Mouse (Mus musculus): Measurements from ENCODE around the gene Ube2c. TPM values are rescaled to one million over a fixed set of nuclear protein-coding genes. Genes with fewer than 3 reads are reported as not detected.

The Ube2c gene
- polyA plus RNA-seq, 2 experiments, result 465 to 533 TPM

DNA sequence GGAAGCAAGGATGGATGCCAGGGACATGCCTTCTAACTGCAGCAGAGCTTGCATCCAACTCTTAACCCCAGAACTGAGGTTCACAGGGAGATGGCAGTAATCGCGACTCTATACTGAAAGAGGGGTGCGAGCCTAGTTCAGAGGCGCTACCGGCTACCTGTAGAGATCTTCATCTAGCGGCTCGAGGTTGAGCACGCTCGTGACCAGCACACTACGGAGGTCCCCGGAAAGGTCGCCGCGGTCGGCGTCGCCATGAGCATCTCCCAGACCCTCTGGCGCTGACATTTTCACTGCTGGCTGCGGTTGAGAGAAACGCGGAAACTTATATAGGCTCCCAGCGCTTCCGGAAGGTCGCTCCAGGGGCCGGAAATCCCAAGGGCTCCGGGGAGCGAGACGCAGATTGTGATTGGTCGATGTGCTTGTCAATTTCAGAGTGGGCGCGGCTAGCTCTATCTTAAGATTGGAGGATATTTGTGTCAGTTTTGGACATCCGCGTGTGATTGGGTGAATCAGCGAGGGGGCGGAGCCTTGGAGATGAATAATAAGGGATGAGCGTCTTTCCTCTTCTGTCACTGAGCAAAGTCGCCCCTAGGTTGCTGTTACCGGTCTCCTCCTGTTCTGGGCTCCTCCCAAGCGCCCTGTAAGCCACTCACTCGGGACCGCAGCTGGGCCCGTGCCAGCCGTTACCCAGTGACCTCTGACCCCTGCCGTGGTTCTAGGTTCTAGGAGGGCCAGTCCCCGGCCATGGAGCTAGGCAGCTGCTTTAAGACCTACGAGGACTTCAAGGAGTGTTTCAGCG, 35.0 kb downstream of the Ube2c start, which contains the start of the genes Acot8 and Zswim3:
Acot8 (minus strand) TSS at position 350 of the 799 bp plus-strand sequence.
Zswim3 (plus strand) TSS at position 566 of the 799 bp plus-strand sequence.
- WGBS (ENCODE audit: insufficient replicate concordance), result under 1% methylated on average over 47 of the region's 47 CpGs
- H3K27ac ChIP-seq, result peak within 1 kb of the TSS; percentile 96
- H3K4me1 ChIP-seq (replicated peaks; ENCODE audit: control insufficient read depth in 2 of 2, insufficient read depth in 2 of 2, low read length in 1 of 2), result peaks cover 12 to 13% of the 10 kb centered on the region in 2 experiments
- H3K4me3 ChIP-seq (ENCODE audit: insufficient read depth in 1 of 2, low read depth in 2 of 2, low read length in 2 of 2), result peak within 1 kb of the TSS; percentile 95 to 99
- peak; percentile 19; the same call in 1 of the 2 replicates for TF ChIP-seq CTCF (IDR thresholded peaks at IDR 0.05; ENCODE audit: low read depth)
- TF ChIP-seq EP300 (IDR thresholded peaks at IDR 0.05; ENCODE audit: low read depth), result peak; percentile 55; the same call in 1 of the 2 replicates
- H3K9ac ChIP-seq (replicated peaks), result peak within 1 kb of the TSS; percentile 93
- H3K36me3 ChIP-seq (replicated peaks; ENCODE audit: control insufficient read depth, insufficient read depth, low read depth), result peaks cover 11% of the 10 kb centered on the region
- DNase-seq (ENCODE audit: low read depth in 3 of 3, low spot score in 3 of 3), result peak; percentile 99
- peak within 1 kb of the TSS; percentile 90 for H3K4me2 ChIP-seq (ENCODE audit: low read depth)
- peak; percentile 92 for ATAC-seq (ENCODE audit: insufficient read depth)
- no peaks in the 10 kb centered on the region for H3K27me3 ChIP-seq (ENCODE audit: control insufficient read depth, insufficient read depth, low read length)
- no peaks in the 10 kb centered on the region for H3K9me3 ChIP-seq (ENCODE audit: control insufficient read depth, low read length)

- under 1% methylated on average over 21 of the region's 21 CpGs for WGBS (ENCODE audit: insufficient replicate concordance)
- H3K27ac ChIP-seq, result peak overlapping the region; percentile 96
- peaks cover 12 to 13% of the 10 kb centered on the region in 2 experiments for H3K4me1 ChIP-seq (replicated peaks; ENCODE audit: control insufficient read depth in 2 of 2, insufficient read depth in 2 of 2, low read length in 1 of 2)
- peak overlapping the region; percentile 77 for H3K4me2 ChIP-seq (ENCODE audit: low read depth)
- TF ChIP-seq EP300 (IDR thresholded peaks at IDR 0.05; ENCODE audit: low read depth), result no peak
- no peak for TF ChIP-seq CTCF (IDR thresholded peaks at IDR 0.05; ENCODE audit: low read depth)
- H3K9ac ChIP-seq (replicated peaks), result peak overlapping the region; percentile 88
- peak overlapping the region; percentile 95 to 97 for H3K4me3 ChIP-seq (ENCODE audit: insufficient read depth in 1 of 2, low read depth in 2 of 2, low read length in 2 of 2)
- no peaks in the 10 kb centered on the region for H3K9me3 ChIP-seq (ENCODE audit: control insufficient read depth, low read length)
- DNase-seq (ENCODE audit: low read depth in 3 of 3, low spot score in 3 of 3) (peak in 1 of 3 experiments; percentile 55), ATAC-seq (ENCODE audit: insufficient read depth) (peak; percentile 79)
- H3K36me3 ChIP-seq (replicated peaks; ENCODE audit: control insufficient read depth, insufficient read depth, low read depth), result peaks cover 6% of the 10 kb centered on the region
- no peaks in the 10 kb centered on the region for H3K27me3 ChIP-seq (ENCODE audit: control insufficient read depth, insufficient read depth, low read length)
Measured at GRCm38 (mm10) chr2:164805332-164805718, 35.6 kb downstream of the Ube2c start.

GRCm38 (mm10) chr2:164806614-164807013, 36.9 kb downstream of the Ube2c start:
- TF ChIP-seq CTCF (IDR thresholded peaks at IDR 0.05; ENCODE audit: low read depth), result no peak
- no peak for TF ChIP-seq EP300 (IDR thresholded peaks at IDR 0.05; ENCODE audit: low read depth)
- no peak overlapping the region for H3K9ac ChIP-seq (replicated peaks)
- no peak for DNase-seq (ENCODE audit: low read depth in 3 of 3, low spot score in 3 of 3)

GRCm38 (mm10) chr2:164813557-164813956, 43.9 kb downstream of the Ube2c start:
- H3K27me3 ChIP-seq (ENCODE audit: control insufficient read depth, insufficient read depth, low read length), result no peaks in the 10 kb centered on the region
- 0 out of 2 replicates have a peak, but pooled peaks cover 2% of the 10 kb centered on the region for H3K36me3 ChIP-seq (replicated peaks; ENCODE audit: control insufficient read depth, insufficient read depth, low read depth)
- TF ChIP-seq EP300 (IDR thresholded peaks at IDR 0.05; ENCODE audit: low read depth), result no peak
- no peak for TF ChIP-seq CTCF (IDR thresholded peaks at IDR 0.05; ENCODE audit: low read depth)
- no peak overlapping the region for H3K4me2 ChIP-seq (ENCODE audit: low read depth)
- peaks cover 11 to 15% of the 10 kb centered on the region in 2 experiments for H3K4me1 ChIP-seq (replicated peaks; ENCODE audit: control insufficient read depth in 2 of 2, insufficient read depth in 2 of 2, low read length in 1 of 2)
- H3K27ac ChIP-seq, result no peak overlapping the region
- no peak overlapping the region for H3K4me3 ChIP-seq (ENCODE audit: insufficient read depth in 1 of 2, low read depth in 2 of 2, low read length in 2 of 2)
- no peak for DNase-seq (ENCODE audit: low read depth in 3 of 3, low spot score in 3 of 3)
- 68% methylated on average over 2 of the region's 2 CpGs for WGBS (ENCODE audit: insufficient replicate concordance)
- no peak overlapping the region for H3K9ac ChIP-seq (replicated peaks)
- ATAC-seq (ENCODE audit: insufficient read depth), result no peak
- no peaks in the 10 kb centered on the region for H3K9me3 ChIP-seq (ENCODE audit: control insufficient read depth, low read length)

More at GRCm38 (mm10) chr2:164806614-164807013, 36.9 kb downstream of the Ube2c start:
- no peaks in the 10 kb centered on the region for H3K9me3 ChIP-seq (ENCODE audit: control insufficient read depth, low read length)
- peaks cover 12 to 13% of the 10 kb centered on the region in 2 experiments for H3K4me1 ChIP-seq (replicated peaks; ENCODE audit: control insufficient read depth in 2 of 2, insufficient read depth in 2 of 2, low read length in 1 of 2)
- H3K27ac ChIP-seq, result no peak overlapping the region
- WGBS (ENCODE audit: insufficient replicate concordance), result 67% methylated on average over 7 of the region's 7 CpGs
- 0 out of 4 replicates have a peak overlapping the region, but pooled peaks of 1 of the 2 experiments have one; percentile 95 for H3K4me3 ChIP-seq (ENCODE audit: insufficient read depth in 1 of 2, low read depth in 2 of 2, low read length in 2 of 2)
- no peaks in the 10 kb centered on the region for H3K27me3 ChIP-seq (ENCODE audit: control insufficient read depth, insufficient read depth, low read length)
- peaks cover 2% of the 10 kb centered on the region; the same call in 1 of the 2 replicates for H3K36me3 ChIP-seq (replicated peaks; ENCODE audit: control insufficient read depth, insufficient read depth, low read depth)
- peak overlapping the region; percentile 7 for H3K4me2 ChIP-seq (ENCODE audit: low read depth)
- ATAC-seq (ENCODE audit: insufficient read depth), result no peak

DNA sequence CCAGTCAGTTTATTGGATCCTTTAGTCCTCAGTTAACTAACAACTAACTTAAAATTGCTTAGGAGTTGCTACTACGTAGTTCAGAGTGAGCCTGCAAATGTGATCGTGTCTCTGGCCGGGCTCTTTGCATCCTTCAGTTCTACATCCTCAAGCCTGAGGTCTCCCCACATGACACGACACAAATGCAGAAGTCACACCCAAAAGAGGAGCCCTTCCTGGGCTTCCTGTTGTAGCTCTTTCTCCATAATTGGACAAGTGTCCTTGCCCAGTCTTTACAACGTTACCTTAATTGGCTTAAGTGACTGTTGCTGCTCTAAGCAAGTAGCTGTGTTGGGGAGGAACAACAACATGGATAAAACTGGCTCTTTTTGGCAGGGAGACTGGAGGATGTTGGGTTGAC, 45.6 kb downstream of the Ube2c start:
- Histone ChIP-seq H3K36me3 (replicated peaks; ENCODE audit: control insufficient read depth, insufficient read depth, low read depth) (no peaks in the 10 kb centered on the region), H3K4me2 (ENCODE audit: low read depth) (peak overlapping the region; percentile 33), H3K9ac (replicated peaks) (peak overlapping the region; percentile 32; the same call in 1 of the 2 replicates), H3K9me3 (ENCODE audit: control insufficient read depth, low read length) (no peaks in the 10 kb centered on the region), H3K4me3 (ENCODE audit: insufficient read depth in 1 of 2, low read depth in 2 of 2, low read length in 2 of 2) (no peak overlapping the region), H3K27me3 (ENCODE audit: control insufficient read depth, insufficient read depth, low read length) (no peaks in the 10 kb centered on the region), H3K27ac (peak overlapping the region; percentile 56), H3K4me1 (replicated peaks; ENCODE audit: control insufficient read depth in 2 of 2, insufficient read depth in 2 of 2, low read length in 1 of 2) (peaks cover 11 to 15% of the 10 kb centered on the region in 2 experiments)
- ATAC-seq (ENCODE audit: insufficient read depth) (peak; percentile 60), DNase-seq (ENCODE audit: low read depth in 3 of 3, low spot score in 3 of 3) (no peak)
- TF ChIP-seq EP300 (IDR thresholded peaks at IDR 0.05; ENCODE audit: low read depth), result no peak
- no peak for TF ChIP-seq CTCF (IDR thresholded peaks at IDR 0.05; ENCODE audit: low read depth)
- WGBS (ENCODE audit: insufficient replicate concordance), result 46% methylated on average over 5 of the region's 5 CpGs

Measured in liver, embryonic 14.5 days (tissue).